Mouse (Mus musculus) left cerebral cortex, adult 8-10 months (tissue): ENCODE measurements around the gene Clmp. TPM values are rescaled to one million over a fixed set of nuclear protein-coding genes. Genes with fewer than 3 reads are reported as not detected.
"Not testable (repeated sequence)": the region's sequence is repeated elsewhere in the genome, so short reads cannot be mapped to it uniquely, and the experiment has no call there.

ENCODE experiments used
- DNase-seq, 2 experiments: peaks; one replicate each; pipeline ENCODE4 v3.0.0; 2022; ENCODE audit warnings: low spot score in 2 of 2
- total RNA-seq, 4 experiments: library from RNA; stranded (reverse); gene quantifications; 2 replicates each; pipeline ENCODE4 v1.2.4; 2022

Clmp gene
- total RNA-seq, 4 experiments from 2014 or later: 23.9 to 26.1 (median 25.0) TPM

DNA sequence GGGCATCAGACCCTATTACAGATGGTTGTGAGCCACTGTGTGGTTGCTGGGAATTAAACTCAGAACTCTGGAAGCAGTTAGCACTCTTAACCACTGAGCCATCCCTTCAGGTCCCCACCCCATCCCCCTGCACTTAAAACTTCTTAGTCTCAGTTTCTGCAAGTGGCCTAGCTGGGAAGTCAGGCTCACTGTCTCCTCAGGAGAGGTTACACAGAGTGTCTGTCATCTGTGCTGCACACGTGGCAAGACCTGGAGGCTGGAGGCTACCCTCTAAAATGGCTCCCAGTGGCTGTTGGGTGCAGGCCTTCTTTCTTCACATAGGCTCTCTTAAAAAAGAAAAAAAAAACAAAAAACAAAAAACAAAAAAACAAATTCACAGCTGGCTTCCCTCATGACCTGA is 90.3 kb downstream of the Clmp start:
- DNase-seq: no peak

DNA sequence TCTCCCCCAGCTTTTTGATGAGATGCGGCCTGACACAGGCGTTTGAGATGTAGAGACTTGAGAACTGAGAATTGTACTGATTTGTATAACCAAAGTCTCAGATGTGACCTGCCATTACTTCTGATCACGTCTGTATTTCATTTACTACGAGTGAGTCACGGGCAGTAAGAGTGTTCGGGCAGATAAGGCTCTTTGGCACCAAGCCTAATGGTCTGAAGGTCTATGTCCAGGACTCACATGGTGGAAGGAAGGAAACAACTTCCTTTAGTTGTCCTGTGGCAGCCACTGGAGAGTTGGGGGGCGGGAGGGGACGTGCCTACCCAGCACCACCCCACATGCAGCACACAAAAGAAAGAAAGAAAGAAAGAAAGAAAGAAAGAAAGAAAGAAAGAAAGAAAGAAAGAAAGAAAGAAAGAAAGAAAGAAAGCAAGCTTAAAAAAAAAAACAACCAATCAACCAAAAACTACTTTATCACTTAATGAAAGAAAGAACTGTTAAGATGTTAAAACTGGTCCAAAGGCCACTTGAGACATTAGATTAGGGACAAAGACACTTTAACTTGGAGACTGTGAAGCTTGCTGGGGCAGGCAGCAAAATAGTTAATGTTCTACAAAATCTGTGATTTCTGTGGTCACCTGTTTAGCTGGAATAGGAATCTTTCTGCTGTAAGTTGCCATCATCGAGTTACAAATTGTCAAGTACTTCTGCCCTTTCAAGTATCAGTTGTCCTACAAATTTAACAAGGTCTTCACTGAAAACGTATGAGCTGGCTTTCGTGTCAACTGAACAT is 90.9 kb downstream of the Clmp start:
- no peak for DNase-seq

DNA sequence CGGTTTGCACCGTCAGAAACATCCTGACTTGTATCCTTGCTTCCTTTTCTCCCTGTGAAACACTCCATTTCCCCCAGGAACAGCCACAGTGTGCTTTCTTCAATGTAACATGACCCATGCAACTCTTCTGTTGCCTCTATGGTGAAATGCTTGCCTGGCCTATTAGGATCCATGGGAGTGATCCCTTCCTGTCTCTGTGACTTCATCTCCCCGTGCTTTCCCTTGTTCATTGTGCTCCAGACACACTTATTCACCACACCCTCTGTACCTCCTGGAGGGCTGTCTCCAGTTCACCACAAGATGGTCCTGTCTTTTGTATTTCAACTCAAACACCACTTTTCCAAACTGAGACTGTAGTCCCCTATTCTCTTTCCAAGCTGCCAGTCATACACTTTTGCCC is 94.3 kb downstream of the Clmp start:
- DNase-seq: no peak

DNA sequence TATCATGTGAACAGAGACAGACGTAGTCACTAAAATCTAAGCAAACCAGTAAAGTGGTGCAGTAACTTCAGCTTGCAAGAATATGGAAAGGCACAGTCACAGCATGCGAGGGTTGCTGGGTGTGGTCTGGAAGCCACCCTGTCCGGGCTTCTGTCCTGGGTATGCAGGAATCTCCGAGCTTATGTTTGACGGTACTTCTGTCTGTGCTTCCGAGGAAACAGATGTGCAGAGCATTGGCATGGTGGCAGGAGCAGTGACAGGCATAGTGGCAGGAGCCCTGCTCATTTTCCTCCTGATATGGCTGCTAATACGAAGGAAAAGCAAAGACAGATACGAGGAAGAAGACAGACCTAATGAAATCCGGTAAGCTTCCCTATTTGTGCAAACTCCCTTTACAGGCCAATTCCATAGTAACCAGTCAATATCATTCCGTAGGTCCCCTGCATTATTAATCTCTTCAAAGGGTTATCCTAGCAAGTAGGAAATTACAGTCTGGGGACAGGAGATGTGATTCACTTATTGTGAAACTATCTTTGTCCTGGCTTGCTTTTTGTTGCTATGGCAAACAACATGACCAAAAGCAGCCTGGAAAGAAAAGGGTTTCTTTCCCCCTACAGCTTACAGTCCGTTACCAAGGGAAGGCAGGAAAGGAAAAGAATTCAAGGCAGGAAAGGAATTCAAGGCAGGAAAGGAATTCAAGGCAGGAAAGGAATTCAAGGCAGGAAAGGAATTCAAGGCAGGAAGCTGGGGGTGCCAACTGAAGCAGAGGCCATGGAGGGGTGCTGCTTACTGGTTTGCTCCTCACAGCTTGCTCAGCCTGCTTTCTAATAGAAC is 95.3 kb downstream of the Clmp start:
- no peak for DNase-seq

DNA sequence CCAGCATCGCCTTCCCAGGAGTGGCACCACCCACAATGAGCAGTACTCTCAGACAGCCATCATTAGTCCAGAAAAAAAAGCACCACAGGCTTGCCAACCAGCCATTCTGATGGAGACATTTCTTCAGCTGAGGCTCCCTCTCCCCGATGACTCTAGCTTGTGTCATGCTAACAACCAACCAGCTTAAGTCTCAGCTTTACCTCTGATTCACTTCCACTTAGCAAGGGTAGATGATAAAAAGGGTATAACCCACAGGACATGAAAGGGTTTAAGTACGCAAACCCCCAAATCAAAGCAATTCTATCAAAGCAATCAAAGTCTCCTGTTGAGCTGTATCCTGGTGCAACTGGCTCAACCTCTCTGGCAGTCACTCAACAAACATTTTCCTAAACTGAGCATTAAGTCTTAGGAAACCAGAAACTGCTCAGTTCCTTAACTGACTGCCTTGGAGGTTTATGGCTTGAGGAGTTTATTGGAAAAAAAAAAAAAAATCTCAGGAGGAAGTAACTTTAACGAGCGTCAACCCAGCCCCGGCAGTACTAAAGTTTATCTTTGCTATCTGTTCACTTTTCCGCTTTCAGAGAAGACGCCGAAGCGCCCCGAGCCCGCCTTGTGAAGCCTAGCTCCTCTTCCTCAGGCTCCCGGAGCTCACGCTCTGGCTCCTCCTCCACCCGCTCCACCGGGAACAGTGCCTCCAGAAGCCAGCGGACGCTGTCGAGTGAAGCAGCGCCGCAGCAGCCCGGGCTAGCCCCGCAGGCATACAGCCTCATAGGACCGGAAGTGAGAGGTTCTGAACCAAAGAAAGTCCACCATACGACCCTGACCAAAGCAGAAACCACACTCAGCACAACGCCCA is 96.2 kb downstream of the Clmp start:
- no peak for DNase-seq

DNA sequence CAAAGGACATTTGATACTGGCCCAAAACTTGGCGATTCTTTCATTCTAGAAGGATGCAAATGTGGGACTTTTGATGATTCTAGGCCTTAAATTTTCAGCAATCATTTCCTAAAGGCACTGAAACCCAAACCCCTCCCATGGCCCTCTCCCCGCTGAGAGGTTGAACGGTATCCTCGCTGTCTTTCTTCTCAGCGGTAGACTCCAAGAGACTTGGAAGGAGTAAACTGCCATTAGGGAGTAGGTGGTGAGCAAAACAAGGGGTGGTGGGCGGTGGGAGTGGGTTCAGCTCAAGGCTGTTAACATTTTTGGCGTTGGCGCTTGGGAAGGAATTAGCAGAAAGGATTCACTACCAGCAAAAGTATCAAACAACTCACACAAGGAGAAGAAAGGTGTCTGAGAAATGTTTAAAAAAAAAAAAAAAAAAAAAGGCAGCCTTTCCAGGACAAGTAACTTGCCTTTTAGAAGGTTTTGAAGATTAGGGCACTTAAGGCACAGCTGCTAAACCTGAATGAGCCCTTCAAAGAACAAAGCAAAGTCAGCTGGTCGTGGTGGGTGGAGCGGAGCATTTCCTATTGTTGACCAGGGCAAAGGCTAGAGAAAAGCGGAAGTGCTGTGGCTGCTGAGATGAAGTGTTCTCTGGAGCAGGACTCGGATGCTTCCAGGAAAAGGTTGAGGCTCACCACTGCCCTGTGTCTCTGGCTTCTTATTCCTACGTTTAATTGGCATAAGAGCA is 98.0 kb downstream of the Clmp start:
- DNase-seq: no peak

DNA sequence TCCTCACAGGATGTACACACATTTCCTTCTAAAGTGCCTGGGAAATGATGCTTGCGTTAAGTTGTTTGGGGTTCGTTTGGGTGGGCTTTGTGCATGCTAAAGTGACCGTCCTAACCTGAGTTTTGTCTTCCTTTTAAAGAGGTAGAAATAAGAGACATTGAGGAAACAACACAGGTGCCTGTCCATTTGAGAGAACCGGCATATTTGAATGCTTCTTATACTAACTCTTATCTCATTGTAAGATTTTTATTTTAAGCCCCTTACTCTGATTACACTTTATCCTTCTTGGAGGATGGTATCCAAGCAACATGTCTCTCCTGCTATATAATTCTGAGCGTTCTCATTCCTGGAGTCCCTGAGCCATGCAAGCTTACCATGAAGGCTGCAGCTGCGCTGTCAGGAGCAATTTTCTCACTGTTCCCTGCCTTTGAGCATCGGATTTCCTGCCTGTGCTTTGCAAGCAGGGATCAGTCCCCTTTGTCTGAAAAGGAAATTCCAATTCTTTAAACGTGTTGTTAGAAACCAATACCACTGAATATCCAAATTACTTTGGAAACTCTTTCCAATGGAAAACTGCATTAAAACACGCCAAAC is 98.7 kb downstream of the Clmp start:
- no peak for DNase-seq

DNA sequence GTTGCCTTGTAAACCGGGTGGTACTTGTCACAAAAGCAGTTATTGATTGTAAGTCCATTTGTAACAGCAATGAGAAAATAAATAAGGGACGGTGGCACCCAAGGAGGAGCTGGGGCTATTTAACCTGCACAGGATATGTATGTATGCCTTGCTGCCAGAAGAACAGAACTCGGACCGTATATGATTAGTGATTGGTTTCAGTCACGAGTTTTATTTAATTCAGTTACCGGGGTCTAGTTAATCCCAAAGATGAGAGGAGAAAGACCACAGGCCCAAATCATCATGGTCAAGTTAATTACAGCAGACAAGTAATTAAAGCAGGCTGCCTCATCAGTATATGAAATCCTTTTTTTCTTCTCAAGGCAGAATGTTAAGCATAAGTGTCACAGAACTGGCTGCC is 99.7 kb downstream of the Clmp start:
- DNase-seq: no peak

DNA sequence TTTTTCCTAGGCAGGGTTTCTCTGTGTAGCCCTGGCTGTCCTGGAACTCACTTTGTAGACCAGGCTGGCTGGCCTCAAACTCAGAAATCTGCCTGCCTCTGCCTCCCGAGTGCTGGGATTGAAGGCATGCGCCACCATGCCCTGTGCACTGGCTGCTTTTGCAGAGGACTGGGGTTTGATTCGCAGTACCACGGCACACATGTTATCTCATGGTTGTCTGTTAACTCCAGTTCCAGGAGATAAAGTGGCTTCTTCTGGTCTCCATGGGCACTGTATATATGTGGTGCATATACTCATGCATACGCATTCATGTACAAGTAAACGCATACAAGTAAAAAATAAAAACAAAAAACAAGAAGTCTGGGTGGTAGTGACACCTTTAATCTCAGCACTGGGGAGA is 101.1 kb downstream of the Clmp start:
- DNase-seq: not testable (repeated sequence)

DNA sequence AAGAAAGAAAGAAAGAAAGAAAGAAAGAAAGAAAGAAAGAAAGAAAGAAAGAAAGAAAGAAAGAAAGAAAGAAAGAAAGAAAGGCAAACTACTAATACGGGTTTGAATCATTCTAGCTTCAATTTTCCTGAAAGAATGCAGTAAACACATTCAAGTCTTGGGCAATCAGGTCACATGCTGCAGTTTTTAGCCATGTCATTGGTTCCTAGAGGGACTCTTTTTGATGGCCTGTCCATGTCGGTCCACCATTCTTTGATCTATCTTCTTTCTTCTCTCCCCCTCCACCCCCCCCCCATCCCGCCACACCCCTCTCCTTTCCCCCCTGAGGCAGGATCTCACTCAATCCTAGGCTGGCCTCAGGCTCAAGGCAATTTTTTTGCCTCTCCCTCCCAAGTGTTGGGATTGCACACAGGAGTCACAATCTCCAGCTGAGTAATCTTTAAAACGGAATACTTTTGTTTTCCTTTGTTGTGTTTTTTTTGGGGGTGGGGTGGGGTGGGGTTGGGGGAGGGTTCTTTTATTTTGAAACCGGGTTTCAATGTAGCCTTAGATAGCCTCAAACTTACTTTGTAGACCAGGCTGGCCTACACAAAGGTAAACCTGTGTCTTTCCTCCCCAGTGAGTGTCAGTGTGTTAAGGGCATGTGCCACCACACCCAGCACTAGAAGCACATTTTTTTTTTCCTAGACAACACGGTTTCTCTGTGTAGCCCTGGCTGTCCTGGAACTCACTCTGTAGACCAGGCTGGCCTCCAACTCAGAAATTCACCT is 106.3 kb downstream of the Clmp start:
- no peak for DNase-seq

DNA sequence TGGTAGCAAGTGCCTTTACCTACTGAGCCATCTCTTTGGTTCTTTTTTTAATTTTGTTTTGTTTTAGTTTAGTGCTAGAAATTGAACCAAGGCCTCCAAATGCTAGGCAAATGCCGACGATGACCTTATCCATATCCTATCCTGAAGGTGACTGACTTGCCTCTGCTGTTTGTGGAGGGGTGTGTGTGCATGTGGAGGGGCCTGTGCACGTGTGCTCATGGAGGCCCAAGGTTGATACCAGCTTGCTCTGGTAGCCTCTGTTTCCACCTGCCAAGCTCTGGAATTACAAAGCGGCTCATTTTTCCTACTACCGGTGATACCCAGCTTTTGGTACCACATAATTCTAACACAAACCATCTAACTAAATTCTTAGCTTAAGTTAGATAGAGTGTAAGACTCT is 107.8 kb downstream of the Clmp start:
- DNase-seq: no peak

DNA sequence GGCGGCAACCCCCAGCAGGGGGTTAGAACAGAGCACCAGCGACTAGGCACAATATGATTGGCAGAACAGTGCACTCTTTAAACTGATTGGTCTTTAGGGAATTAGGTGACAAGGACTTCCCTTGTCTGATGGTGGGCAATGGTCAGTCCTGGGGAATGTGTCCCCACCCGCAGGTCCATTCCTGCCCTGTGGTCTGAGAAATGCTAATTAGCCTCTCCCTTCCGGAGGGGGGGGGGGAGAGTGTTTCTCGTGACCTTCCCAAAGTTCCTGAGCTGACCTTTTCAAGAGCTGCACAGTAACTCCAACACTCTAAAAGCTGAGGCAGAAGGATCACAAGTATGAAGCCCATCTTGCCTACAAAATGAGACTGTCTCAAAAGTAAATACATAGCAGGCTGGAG is 108.5 kb downstream of the Clmp start:
- no peak for DNase-seq

DNA sequence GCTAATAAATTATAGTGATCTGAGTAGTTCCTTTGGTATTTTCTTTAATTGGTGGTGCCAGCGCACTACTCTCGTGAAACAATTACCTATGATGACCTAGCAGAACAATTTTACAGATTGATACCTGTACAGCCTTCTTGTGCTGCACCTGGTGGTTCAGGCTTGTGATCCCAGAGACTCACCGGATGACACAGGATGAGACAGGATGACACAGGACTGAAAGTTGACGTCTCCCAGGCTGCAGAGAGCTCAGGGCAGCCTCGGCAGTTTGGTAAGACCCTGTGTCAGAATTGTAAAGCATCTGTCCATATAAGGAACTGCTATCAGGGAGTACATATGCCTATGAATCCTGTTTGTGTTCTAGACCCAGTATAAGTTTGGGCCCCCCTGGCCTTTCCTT is 109.2 kb downstream of the Clmp start:
- DNase-seq: no peak

DNA sequence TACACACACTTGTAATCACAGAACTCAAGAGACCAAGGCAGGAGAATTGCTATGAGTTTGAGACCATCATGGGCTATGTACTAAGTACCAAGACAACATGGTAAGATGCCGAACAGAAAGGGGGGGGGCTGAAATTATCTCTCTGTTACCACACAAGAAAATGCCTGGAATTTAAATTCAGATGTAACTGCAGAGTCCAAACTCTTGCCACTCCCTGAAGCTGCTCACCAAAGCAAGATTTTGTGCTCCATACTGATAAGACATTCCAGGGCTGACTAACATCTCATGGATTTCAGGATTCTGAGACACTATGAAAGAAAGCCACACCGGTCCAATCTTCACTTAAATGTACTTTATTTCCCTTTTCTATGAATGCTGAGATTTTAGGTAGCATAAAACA is 109.8 kb downstream of the Clmp start:
- DNase-seq: no peak

DNA sequence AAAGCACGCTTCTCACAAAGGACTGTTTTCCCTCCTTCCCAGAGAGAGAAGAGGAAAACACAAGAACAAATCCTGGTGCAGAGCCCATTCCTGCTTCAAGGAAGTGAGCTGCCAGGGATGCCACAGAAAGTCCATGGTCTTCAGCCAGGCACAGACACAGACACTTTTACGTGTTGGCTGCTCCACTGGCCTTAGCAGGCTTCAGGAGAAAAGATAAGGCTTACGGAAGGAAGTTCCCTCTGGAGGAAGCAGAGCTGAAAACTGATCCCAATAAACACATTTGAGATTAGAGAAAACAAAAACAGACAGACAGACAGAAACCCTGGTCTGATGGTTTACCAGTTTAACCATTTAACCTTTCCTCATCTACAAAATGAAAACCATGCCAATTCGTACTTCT is 110.3 kb downstream of the Clmp start:
- no peak for DNase-seq

DNA sequence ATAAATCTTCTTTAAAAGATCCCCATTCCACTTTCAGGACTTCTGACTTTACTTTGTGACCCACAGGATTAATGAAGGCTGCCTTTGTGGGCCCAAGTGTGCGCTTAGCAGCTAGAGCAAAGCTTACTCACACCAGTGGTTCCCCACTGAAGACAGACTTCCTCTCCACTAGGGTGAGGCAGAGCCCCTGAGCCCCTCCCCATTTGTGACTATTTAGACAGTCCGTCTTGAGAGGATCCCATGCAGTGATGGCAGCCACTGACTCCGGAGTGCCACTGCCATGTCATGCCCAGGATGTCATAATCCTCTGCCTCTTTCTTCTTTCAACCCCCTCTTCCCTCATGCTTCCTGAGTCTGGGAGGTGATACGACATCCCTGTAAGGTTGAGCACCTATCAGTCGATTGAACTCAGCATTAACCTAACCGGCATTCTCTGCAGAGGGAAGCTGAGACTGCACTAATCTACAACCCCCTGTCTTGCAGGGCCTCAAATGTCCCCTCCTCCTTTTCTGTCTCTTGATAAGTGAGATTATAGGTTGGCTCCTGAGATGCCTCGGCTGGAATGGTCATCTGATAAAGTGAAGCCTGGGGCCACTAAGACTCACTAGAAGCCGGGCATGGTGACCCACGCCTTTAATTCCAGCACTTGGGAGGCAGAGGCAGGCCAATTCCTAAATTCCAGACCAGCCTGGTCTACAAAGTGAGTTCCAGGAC is 112.6 kb downstream of the Clmp start:
- DNase-seq: no peak

DNA sequence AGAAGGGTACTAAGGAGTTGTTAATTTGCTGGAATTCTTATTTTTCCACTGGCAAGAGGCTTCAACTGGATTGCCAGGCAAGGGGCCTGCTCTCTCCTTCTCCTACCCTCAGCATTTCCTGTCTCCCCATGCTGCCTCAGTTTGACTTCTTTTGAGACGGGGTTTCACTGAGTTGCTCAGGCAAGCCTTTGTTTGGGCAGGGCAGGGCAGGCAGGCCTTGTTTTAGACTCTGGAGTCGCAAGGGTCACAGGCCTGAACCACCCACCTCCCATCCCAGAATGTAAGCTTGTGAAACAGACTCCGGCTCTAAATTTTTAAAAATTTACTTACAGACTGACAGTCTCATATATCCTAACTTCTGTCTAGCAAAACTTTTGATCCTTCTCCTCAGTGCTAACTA is 113.3 kb downstream of the Clmp start:
- DNase-seq: no peak

DNA sequence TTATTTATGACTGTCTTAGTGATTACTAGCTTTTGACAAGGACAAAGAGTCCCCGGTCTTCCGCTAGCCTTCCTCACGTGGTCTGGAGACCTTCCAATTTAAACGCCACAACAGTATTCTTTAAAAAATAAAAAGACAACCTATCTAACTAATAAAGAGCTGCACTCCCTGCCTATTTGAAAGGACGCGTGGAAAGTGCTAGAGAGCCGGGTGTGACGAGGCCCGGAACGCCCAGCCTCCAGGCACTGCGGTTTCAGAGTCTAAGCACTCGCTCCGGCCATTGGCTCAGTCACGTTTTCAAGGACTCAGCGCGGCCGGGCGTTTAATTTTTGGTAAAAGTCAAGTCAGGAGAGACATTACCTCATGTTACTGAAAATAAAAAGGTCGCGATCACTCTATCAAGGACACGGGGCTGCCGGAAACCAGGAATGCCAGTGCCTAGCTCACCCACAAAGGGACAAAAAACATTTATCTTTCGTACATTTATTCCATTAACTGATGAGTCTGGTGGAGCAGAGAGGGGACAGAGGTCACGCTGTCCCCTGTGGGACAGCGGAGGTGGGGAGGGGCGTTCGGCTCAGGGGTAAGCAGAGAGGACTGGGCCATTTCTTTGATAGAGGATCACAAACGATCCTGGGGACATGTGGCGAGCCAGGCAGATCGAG is 114.2 kb downstream of the Clmp start:
- DNase-seq: peak in 1 of 2 experiments; percentile 61
